Mouse (Mus musculus) kidney, adult 2 months (tissue): ENCODE data around the gene Pcca.

Source experiments
- CTCF ChIP-seq: fragments of 200-500 bp; conservative IDR thresholded peaks from 2 replicates; pipeline ENCODE4 v1.5.1; 2011; ENCODE audit warnings: low read depth, mild to moderate bottlenecking, control low read depth, low read length, moderate library complexity, mixed read lengths; ENCODE audit not compliant: insufficient read depth, insufficient read length
- POLR2A ChIP-seq: fragments of 200-500 bp; IDR thresholded peaks from one replicate; pipeline ENCODE4 v1.6.1; 2011; ENCODE audit warnings: low read depth, low read length, control low read depth

DNA sequence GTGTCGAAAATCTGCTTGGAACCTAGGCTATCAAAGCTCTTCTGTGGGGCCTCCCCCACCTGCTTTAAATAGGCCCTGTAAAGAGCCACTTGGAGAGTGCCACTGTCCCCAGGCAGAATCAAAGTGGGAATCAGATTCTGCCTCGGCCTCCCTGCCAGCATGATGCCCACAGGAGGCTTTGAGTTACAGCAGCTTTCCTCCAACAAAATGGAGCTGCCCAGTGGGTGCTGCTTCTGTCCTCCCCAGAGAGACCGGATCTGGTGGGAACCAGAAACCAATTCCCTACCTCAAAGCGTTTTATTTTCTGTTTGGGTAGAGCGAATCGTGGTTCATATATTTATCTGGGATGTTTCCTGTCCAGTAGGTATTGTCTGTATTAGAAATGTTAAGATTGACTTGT, 341.5 kb downstream of the Pcca start:
- TF ChIP-seq CTCF (no peak), POLR2A (no peak)
